Mouse (Mus musculus): ENCODE measurements around the gene Defa31.
"Not testable (repeated sequence)": the region's sequence is repeated elsewhere in the genome, so short reads cannot be mapped to it uniquely, and the experiment has no call there.

GRCm38 (mm10) chr8:21161977-21162376 is 29.4 kb upstream of the Defa31 start, which contains the start of gene Defa22:
- not testable (repeated sequence) for TF ChIP-seq CTCF (IDR thresholded peaks at IDR 0.05; ENCODE audit: borderline replicate concordance, control insufficient read depth, extremely low read depth, insufficient read depth, low read length, poor library complexity); POLR2A (IDR thresholded peaks at IDR 0.05; ENCODE audit: control insufficient read depth, extremely low read depth, insufficient read depth, low read length, poor library complexity)

All from thymus, adult 2 months (tissue).